Mouse (Mus musculus) kidney, embryonic 16.5 days (tissue): ENCODE data around the gene Serpina11. TPM values are rescaled to one million over a fixed set of nuclear protein-coding genes. Genes with fewer than 3 reads are reported as not detected.

Experiments used
- ATAC-seq: fragments of 200-750 bp; cut with Nextera tagmentation; 2 replicates; pipeline ENCODE4 v1.8.0; 2017; ENCODE audit warnings: moderate TSS enrichment; ENCODE audit not compliant: low FRiP score, low TSS enrichment
- H3K27ac ChIP-seq: fragments of 300-500 bp; sonication (generic); 2 replicates; pipeline ENCODE4 v1.5.1; 2014; ENCODE audit warnings: low read length
- H3K27me3 ChIP-seq: fragments of 300-500 bp; sonication (generic); 2 replicates; pipeline ENCODE4 v1.6.1; 2014; ENCODE audit warnings: low read length, control low read depth, mixed read lengths; ENCODE audit not compliant: insufficient read depth
- H3K36me3 ChIP-seq: fragments of 300-500 bp; sonication (generic); 2 replicates; pipeline ENCODE4 v1.6.1; 2014; ENCODE audit warnings: low read length, control low read depth, mixed read lengths; ENCODE audit not compliant: insufficient read depth
- H3K4me1 ChIP-seq: fragments of 300-500 bp; sonication (generic); 2 replicates; pipeline ENCODE4 v1.6.1; 2014; ENCODE audit warnings: low read length, control low read depth, mixed read lengths; ENCODE audit not compliant: insufficient read depth
- H3K4me2 ChIP-seq: fragments of 300-500 bp; sonication (generic); replicated peaks from 2 replicates; pipeline ENCODE4 v1.6.1; 2014; ENCODE audit warnings: low read depth, low read length
- H3K4me3 ChIP-seq: fragments of 300-500 bp; sonication (generic); 2 replicates; pipeline ENCODE4 v1.5.1; 2014; ENCODE audit warnings: mild to moderate bottlenecking, low read length
- H3K9ac ChIP-seq: fragments of 300-500 bp; sonication (generic); replicated peaks from 2 replicates; pipeline ENCODE4 v1.6.1; 2014; ENCODE audit warnings: low read length
- H3K9me3 ChIP-seq: fragments of 300-500 bp; sonication (generic); 2 replicates; pipeline ENCODE4 v1.6.1; 2016; ENCODE audit warnings: low read length, control low read depth
- WGBS: fragments of 180-500 bp; shearing (Covaris S2); extraction: QIAGEN DNeasy Blood & Tissue Kit; methylation state at CpG from one replicate; pipeline ENCODE4 v1.1.7; 2014; 5-methylcytosine and 5-hydroxymethylcytosine counted together
- polyA plus RNA-seq: library from polyadenylated mRNA; unstranded; fragments of >200 nt; fragmentation: Nextera tagmentation; extraction: Ambion mirVana; gene quantifications from 2 replicates; pipeline ENCODE4 v1.2.1, GENCODE M21; 2015

The Serpina11 gene
- polyA plus RNA-seq, 1 experiment from 2014 or later = not detected

DNA sequence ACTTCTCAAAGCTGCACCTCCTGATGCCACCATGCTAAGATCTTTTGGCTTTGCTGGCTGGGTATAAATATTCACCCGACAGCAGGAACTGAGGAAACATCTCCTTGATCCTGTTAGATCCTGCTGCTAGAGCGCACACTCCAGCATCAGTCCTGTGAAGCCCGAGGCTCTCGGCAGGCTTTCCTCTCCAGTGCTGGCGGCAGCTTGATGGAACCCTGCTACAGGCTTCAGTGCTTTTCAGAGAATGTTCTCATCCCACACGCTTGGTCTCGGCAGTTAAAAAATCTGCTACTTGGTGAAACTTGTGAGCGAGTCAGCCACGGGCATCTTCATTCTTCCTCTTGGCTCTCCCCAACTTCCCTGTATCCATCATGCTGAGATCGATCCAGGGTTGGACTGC, 11.5 kb downstream of the Serpina11 start:
- 74% methylated on average over 10 of the region's 10 CpGs for WGBS
- no peaks in the 10 kb centered on the region for H3K9me3 ChIP-seq
- H3K4me2 ChIP-seq = no peak overlapping the region
- no peak overlapping the region for H3K9ac ChIP-seq
- ATAC-seq = 0 out of 2 replicates have a peak, but pooled peaks have one; percentile 9
- no peak overlapping the region for H3K4me3 ChIP-seq
- no peak overlapping the region for H3K27ac ChIP-seq
- H3K36me3 ChIP-seq = no peaks in the 10 kb centered on the region
- no peaks in the 10 kb centered on the region for H3K27me3 ChIP-seq
- no peaks in the 10 kb centered on the region for H3K4me1 ChIP-seq

DNA sequence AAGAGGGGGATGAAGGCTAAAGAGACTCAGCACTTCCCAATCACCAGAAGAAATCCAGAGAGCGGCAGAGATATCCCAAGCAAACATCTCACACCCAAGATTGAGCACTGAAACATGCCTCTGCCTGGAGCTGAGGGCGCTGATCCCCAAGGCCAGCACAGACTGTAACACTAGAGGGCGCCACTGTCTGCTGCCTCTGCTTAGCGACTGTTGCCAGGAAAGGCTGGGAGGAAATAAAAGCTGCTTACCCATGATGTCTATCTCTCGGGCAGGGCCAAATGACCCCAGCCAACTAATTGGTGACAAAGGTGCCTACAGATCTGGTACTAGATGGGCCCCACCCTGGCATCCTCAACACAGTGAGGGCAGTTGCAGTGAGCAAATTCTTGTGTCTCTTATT, 11.9 kb downstream of the Serpina11 start:
- no peak overlapping the region for H3K4me3 ChIP-seq
- H3K27ac ChIP-seq = no peak overlapping the region
- no peaks in the 10 kb centered on the region for H3K4me1 ChIP-seq
- WGBS = 34% methylated on average over 5 of the region's 5 CpGs
- 0 out of 2 replicates have a peak, but pooled peaks have one; percentile 31 for ATAC-seq
- H3K27me3 ChIP-seq = no peaks in the 10 kb centered on the region
- no peaks in the 10 kb centered on the region for H3K9me3 ChIP-seq
- H3K4me2 ChIP-seq = no peak overlapping the region
- no peaks in the 10 kb centered on the region for H3K36me3 ChIP-seq
- H3K9ac ChIP-seq = no peak overlapping the region

DNA sequence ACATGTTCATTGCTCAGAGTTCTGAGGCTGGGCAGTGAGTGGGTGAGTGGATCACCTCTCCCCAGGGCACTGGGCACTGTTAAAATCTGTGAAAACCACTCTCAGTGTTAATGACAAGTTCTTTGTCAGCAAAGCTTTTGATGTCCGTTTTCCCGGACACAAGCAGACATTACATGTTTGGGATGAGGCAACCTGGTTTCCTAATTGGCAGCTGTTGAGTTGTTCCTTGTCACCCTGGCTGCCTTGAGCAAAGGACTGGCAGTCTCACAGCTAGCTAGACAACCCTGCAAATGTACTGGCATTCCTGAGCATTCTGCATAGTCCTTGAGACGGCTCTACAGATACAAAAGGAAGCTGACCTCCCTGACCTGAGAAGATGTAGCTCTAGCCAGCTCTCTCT, 12.7 kb downstream of the Serpina11 start:
- Histone ChIP-seq H3K4me2 (no peak overlapping the region), H3K4me3 (no peak overlapping the region), H3K9ac (no peak overlapping the region), H3K27me3 (no peaks in the 10 kb centered on the region), H3K36me3 (no peaks in the 10 kb centered on the region), H3K27ac (no peak overlapping the region), H3K9me3 (no peaks in the 10 kb centered on the region), H3K4me1 (no peaks in the 10 kb centered on the region)
- ATAC-seq = no peak
- WGBS = 69% methylated on average over 3 of the region's 3 CpGs

DNA sequence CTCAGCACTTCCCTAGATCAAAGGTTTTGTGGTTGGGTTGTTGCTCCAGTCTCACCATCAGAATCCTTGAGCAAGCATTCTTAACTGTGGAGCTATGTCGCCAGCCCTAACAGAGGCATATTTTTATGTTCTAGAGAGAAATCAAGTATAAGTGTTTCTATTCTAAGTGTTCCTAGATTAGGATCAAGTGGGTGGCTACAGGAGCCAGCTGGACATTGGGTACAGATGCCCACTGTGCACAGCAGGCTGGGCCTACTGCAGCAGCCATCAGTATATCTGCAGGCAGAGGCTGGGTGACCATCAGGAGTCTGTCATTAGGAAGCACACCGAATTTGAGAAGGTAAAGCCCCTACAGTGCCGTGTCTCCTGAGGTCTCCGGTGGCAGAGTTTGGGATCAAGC, 18.7 kb downstream of the Serpina11 start:
- H3K4me2 ChIP-seq = no peak overlapping the region
- ATAC-seq = no peak
- H3K27ac ChIP-seq = no peak overlapping the region
- H3K4me1 ChIP-seq = no peaks in the 10 kb centered on the region
- H3K9ac ChIP-seq = no peak overlapping the region
- WGBS = 87% methylated on average over 4 of the region's 4 CpGs
- H3K36me3 ChIP-seq = no peaks in the 10 kb centered on the region
- H3K27me3 ChIP-seq = no peaks in the 10 kb centered on the region
- no peaks in the 10 kb centered on the region for H3K9me3 ChIP-seq
- no peak overlapping the region for H3K4me3 ChIP-seq

DNA sequence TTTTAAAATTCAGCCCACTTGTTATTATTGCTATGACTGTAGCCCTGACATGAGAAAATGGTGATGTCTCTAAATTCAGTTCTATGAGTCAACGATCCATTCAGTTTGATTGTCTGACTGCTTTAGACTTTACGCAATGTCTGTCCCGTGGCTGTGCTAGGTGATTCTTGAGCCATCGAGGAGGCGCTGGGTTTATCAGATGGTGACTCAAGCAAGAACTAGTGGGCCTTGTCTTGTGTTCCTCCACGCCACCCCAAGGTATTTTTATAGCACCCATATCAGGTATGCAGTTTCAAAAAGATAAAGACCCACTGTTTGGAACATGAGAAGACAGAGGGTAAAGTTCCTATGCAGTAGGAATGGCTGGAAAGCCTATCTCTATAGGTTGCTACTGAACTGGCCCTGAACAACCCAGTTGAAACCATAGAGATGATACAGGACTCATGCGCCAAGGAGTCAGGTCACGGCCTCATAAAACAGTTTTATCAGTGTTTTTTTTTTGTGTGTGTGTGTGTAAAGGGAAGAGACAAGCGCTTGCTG, 20.1 kb downstream of the Serpina11 start:
- 83% methylated on average over 9 of the region's 9 CpGs for WGBS
- no peak for ATAC-seq
- no peak overlapping the region for H3K9ac ChIP-seq
- no peak overlapping the region for H3K4me2 ChIP-seq
- H3K4me3 ChIP-seq = no peak overlapping the region
- no peaks in the 10 kb centered on the region for H3K4me1 ChIP-seq
- no peaks in the 10 kb centered on the region for H3K36me3 ChIP-seq
- no peaks in the 10 kb centered on the region for H3K9me3 ChIP-seq
- H3K27ac ChIP-seq = no peak overlapping the region
- no peaks in the 10 kb centered on the region for H3K27me3 ChIP-seq

DNA sequence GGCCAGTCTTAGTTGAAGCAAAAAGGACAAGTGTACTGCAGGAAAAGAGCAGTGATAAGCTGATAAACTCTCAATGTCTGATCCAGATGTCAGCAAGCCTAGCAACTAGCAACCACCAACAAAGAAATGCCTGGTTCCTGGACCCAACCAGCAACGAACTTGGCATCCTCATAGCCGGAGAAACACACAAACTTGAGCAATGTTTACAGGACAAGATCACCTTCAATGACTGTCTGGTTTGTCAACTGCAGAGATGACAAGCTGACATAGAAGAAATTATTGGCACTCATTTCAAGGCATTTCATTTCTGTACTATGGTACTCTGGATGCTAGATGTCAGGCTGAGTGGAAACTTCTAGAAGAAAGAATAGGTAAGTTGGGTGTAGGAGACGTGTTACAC, 23.0 kb downstream of the Serpina11 start:
- H3K4me2 ChIP-seq = no peak overlapping the region
- no peak overlapping the region for H3K9ac ChIP-seq
- no peaks in the 10 kb centered on the region for H3K36me3 ChIP-seq
- H3K27ac ChIP-seq = no peak overlapping the region
- H3K9me3 ChIP-seq = no peaks in the 10 kb centered on the region
- no peak for ATAC-seq
- no peak overlapping the region for H3K4me3 ChIP-seq
- H3K27me3 ChIP-seq = no peaks in the 10 kb centered on the region
- no peaks in the 10 kb centered on the region for H3K4me1 ChIP-seq
- 76% methylated on average over 3 of the region's 3 CpGs for WGBS

DNA sequence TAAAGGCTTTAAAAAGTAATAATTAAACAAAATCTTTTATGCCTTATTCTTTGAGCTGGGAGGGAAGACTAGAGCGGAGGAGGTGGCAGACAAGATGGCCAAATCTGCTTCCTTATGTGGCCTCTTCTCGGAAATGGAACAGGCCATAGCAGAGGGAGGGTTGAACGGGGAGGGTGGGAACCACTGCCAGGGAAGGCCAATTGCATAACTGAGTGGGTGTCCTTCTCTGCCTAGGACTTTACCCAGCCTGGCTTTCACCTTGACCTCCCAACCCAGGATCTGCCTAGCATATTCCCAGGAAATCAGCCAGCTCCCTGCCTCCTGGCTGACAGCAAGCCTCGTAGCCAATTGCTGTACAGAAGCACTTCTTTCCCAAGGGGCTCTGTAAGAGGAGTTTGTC, 26.5 kb downstream of the Serpina11 start:
- Histone ChIP-seq H3K4me3 (no peak overlapping the region), H3K9me3 (no peaks in the 10 kb centered on the region), H3K27ac (no peak overlapping the region), H3K27me3 (no peaks in the 10 kb centered on the region), H3K4me2 (no peak overlapping the region), H3K9ac (no peak overlapping the region), H3K36me3 (no peaks in the 10 kb centered on the region), H3K4me1 (no peaks in the 10 kb centered on the region)
- WGBS = 50% methylated on average over 4 of the region's 4 CpGs
- ATAC-seq = peak; percentile 64; the same call in 1 of the 2 replicates

DNA sequence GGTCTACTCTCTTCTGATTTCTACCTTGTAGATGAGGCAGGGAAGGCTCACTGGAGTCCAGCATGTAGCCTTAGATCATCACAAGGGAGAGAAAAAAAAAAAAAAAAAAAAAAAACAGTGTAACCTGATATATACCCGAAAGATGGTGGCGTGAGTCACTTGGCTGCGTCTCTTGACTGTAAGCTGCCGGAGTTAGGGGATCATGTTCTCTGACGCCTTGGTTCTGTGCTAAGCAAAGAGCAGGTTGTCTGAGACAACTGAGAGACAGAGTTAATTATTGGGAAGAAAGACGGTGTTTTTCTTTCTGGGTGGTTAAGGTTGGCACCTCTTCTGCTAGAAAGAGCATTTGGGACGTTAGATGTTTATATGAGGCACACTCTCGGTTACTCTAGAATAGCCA, 26.9 kb downstream of the Serpina11 start:
- H3K9me3 ChIP-seq = no peaks in the 10 kb centered on the region
- H3K27me3 ChIP-seq = no peaks in the 10 kb centered on the region
- 26% methylated on average over 8 of the region's 8 CpGs for WGBS
- H3K27ac ChIP-seq = no peak overlapping the region
- no peaks in the 10 kb centered on the region for H3K4me1 ChIP-seq
- H3K4me3 ChIP-seq = no peak overlapping the region
- H3K4me2 ChIP-seq = no peak overlapping the region
- H3K9ac ChIP-seq = no peak overlapping the region
- no peaks in the 10 kb centered on the region for H3K36me3 ChIP-seq
- peak; percentile 73; the same call in 1 of the 2 replicates for ATAC-seq

DNA sequence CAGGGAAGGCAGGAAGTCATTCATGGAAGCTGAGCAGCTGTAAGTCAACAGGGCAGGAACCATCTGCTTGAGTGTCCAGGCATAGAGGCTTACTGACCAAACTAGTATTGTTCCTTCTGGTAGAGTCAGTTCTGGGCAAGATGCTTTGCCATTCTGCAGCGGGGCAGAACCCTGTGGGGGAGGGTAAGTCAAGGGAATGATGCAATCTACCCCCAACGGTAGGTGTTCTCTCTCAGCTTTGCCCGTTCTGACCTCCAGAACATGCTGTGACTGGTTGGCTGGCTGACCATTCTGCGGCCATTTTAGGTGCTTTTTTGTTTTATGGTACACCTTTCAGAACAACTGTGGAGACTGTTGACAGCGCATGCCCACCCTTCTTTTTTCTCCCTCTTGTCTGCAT, 27.4 kb downstream of the Serpina11 start:
- Histone ChIP-seq H3K4me1 (no peaks in the 10 kb centered on the region), H3K36me3 (no peaks in the 10 kb centered on the region), H3K27me3 (no peaks in the 10 kb centered on the region), H3K27ac (no peak overlapping the region), H3K4me3 (no peak overlapping the region), H3K9me3 (no peaks in the 10 kb centered on the region), H3K9ac (no peak overlapping the region), H3K4me2 (no peak overlapping the region)
- ATAC-seq = no peak
- WGBS = 80% methylated on average over 5 of the region's 5 CpGs

DNA sequence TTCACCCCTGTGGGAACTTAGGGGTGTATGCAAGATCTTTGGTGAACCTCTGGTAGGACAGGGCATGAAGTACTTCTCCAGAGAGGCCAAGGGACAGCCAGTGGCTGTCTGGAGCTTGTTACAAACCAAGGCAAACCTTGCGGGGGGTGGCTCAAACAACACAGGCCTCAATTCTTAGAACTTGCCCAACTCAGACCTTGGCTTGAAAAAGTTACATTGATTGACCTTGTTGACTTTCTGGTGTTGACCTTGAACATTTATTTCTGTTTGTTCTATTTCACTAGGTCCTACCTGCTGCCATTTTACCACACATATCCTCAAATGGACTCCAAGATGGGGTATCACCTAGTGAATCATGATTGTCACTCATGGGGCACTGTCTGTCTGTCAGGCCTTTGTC, 28.0 kb downstream of the Serpina11 start:
- H3K4me2 ChIP-seq = no peak overlapping the region
- no peaks in the 10 kb centered on the region for H3K36me3 ChIP-seq
- H3K4me1 ChIP-seq = no peaks in the 10 kb centered on the region
- ATAC-seq = no peak
- no peaks in the 10 kb centered on the region for H3K27me3 ChIP-seq
- H3K27ac ChIP-seq = no peak overlapping the region
- no peaks in the 10 kb centered on the region for H3K9me3 ChIP-seq
- no peak overlapping the region for H3K4me3 ChIP-seq
- no peak overlapping the region for H3K9ac ChIP-seq
- 86% methylated on average over 1 of the region's 1 CpGs for WGBS
